Mouse (Mus musculus) fat pad, adult 2 months (tissue): Measurements from ENCODE around the gene Btbd35f19.
"Not testable (repeated sequence)": the region's sequence is repeated elsewhere in the genome, so short reads cannot be mapped to it uniquely, and the experiment has no call there.

ENCODE experiments used
- DNase-seq: peaks from one replicate; pipeline ENCODE4 v3.0.0-alpha.2; 2011; ENCODE audit warnings: low read depth, low spot score; ENCODE audit errors: extremely low read depth

The Btbd35f19 gene

DNA sequence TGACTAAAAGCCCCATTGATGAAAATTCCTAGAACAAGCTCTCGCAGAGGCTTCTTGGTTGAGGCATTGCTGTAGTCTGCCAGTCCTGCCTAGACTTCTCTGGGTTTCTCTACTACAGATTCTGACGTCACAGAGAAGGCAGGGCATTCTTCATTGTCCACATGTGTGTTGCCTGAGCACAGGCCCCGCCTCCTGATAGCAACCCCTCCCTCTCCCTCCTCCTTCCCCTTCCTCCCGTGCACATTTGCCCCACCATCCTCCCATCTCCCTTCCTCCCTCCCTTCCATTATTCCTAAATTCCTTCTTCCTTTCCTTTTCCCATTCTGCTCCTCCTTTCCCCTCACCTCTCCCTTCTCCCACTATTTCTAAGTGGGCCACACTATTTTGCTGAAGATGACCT, at the start of gene Btbd35f19:
TSS of gene Btbd35f19 (minus strand) at position 101 of the 400 bp plus-strand sequence.
- not testable (repeated sequence) for DNase-seq

GRCm38 (mm10) chrX:31341924-31342323, 41.8 kb downstream of the Btbd35f19 start:
- not testable (repeated sequence) for DNase-seq

GRCm38 (mm10) chrX:31336154-31336553, 47.6 kb downstream of the Btbd35f19 start, which contains the start of gene Btbd35f26:
Gene Btbd35f26, plus strand, starts transcription at chrX:31336454.
- DNase-seq, result not testable (repeated sequence)
